Mouse (Mus musculus) ovary, postnatal 14 days (tissue): ENCODE measurements around the gene Zbtb16.

Experiments used
- DNase-seq: peaks from one replicate; pipeline ENCODE4 v3.0.0; 2022; ENCODE audit warnings: low spot score

Zbtb16 gene

GRCm38 (mm10) chr9:48835631-48836565 lies at the start of gene Zbtb16:
Gene Zbtb16 (minus strand): TSS chr9:48836222.
- DNase-seq = peak; percentile 66

DNA sequence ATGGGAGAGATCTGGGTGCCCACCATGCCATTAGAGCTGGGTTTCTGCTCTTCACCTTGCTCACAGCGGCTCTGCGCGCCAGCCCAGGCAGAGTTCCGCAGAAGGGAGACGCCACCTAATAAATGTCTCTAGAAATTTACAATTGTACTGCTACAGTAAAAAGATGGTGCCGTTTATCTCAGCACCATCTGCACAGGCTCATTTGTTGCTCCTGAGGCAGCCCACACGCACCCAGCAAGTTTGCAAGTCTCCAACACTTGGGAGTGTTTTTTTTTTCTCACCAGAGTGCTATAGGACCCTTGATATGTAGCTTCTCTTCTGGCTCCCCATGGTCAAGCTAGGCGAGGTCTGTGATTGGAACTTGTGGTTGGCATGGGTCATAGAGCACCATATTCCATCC lies 36.9 kb upstream of the Zbtb16 start:
- no peak for DNase-seq

DNA sequence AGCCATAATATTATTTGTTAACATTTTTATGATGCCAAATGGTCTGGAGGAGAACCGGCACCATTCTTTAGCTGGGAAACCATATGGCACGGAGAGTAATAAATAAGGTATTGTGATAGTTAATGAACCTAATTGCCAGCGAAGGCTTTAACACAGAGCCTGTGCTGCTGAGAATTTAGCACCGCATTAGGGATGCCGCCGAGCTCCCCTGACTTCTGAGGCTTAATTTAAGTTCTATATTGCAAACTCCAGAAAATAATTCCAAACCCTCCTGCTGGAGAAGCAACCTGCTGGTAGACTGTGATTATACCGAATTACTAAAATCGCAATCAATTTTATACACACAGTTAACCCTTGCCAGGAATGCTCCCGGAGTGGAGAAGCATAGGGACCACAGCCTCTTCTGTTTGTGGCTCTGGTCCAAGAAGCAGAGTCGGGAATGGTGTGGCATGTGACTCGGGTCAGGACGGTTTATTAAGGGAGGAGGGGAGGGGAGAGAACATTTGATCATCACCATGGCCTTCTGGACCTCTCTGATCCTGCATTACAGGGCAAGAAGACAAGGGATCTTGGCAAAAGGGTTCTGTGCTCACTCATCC lies 30.6 kb upstream of the Zbtb16 start:
- no peak for DNase-seq

DNA sequence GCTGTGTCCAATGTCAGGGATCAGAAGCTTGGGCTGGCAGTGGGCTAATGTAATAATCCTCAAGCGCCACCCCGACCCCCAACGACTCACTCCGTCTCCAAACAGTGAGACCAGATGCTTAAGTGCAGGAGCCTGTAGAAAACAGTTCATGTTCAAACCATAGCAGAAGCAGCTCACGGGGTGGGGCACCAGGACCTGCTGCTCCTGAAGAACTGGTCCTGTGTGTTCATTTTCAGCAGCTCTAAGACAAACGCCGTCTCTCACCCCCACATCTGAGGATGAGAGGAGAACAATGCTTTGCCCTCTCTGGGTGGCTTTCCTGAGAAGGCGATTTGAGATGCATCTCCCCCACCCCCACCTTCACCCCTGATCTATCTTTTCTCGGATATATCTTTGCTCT lies 29.2 kb upstream of the Zbtb16 start:
- no peak for DNase-seq

- no peak for DNase-seq
Observed at GRCm38 (mm10) chr9:48861481-48861880, 25.5 kb upstream of the Zbtb16 start.

GRCm38 (mm10) chr9:48860526-48860845 lies 24.5 kb upstream of the Zbtb16 start:
- DNase-seq = peak; percentile 65

DNA sequence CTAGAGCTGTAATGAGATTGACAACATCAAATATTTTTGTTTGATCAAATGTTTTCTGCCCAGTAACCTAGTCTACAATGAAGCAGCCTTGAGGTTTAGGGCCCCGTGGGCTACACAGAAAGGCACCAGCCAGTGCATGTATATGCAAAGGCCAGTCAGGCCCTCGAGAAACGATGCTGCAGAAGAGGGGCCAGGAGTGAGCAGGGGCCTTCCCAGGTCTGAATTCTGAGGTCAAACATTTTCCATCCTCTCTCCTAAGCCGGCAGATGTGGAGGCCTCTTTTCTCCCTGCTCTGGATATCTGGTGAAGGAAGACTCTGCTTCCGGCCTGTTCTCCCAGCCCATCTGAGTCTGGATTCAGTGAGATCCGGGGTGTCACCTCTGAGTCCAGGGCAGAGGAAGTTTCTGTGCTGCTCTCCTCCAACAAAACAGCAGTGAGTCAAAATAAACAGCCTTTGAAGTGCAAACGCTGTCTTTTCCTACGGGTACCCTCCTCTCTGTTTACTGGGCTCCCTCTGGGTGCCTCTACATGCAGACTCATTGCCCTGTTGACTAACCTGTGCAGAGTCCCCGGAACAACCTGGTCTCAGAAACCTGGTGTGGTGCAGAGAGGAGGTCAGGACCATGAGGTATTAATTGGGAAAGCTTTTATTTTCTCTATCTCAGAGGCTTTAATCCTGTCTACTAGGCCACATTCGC lies 24.0 kb upstream of the Zbtb16 start:
- no peak for DNase-seq

DNA sequence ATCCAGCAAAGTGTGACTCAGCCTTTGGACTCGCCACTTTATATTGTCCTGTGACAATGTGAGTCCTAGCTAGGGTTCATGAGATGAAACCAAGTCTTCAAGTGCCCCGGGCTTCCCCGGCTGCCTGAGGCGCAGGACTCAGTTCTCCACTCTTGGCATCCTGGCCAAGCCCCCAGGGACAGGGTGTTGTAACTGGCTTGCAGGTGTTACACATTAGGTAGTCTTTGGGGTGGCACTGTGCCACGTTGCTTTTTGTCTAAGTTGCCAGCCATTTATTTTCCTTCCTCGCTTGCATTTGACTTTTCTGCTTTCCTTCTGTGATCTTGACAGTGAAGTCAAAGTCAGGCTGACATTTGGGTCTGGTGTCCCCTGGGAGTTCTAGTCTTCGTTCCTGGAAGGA lies 21.9 kb upstream of the Zbtb16 start:
- DNase-seq = no peak

- no peak for DNase-seq
Observed at GRCm38 (mm10) chr9:48856240-48856639, 20.2 kb upstream of the Zbtb16 start.

GRCm38 (mm10) chr9:48849531-48849930 lies 13.5 kb upstream of the Zbtb16 start:
- DNase-seq = no peak

DNA sequence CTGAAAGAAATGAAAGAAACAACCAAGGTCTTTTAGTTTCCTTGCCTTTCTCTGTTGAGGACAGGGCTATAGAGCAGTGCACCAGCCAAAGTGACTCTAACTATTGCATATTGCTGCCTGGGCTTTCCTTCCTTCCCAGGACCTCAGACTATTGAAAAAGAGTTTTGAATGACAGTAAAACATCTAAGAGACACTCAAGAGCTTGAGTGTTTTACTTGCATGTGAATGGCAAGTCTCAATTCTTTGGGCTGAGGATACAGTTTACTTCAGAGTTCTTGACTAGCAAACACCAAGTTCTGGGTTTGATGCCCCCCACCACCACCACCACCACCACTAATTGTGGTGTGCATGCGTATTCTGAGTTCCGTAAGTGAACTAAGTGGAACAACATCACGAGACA lies 3.5 kb upstream of the Zbtb16 start:
- no peak for DNase-seq

GRCm38 (mm10) chr9:48838346-48838745 lies 2.3 kb upstream of the Zbtb16 start:
- DNase-seq = no peak

GRCm38 (mm10) chr9:48837181-48837580 lies 1.2 kb upstream of the Zbtb16 start:
- no peak for DNase-seq

DNA sequence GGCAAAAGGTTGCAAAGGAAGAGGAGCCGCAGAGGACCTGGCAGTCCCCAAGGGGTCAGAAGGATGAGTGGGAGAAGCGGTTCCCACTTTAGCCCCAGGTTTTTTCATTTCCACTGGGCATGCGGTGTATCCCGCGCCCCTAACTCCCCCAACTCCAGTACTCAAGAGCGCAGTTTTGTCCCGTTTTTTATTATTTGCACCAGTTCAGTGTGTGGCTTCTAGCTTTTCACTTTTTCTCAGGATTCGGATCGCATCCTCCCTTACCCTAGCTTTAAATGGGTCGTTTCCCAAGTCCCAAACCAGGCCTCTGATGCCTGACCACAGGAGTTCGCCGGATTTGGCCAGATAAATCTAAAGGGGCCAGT lies 526 bp upstream of the Zbtb16 start:
- no peak for DNase-seq

DNA sequence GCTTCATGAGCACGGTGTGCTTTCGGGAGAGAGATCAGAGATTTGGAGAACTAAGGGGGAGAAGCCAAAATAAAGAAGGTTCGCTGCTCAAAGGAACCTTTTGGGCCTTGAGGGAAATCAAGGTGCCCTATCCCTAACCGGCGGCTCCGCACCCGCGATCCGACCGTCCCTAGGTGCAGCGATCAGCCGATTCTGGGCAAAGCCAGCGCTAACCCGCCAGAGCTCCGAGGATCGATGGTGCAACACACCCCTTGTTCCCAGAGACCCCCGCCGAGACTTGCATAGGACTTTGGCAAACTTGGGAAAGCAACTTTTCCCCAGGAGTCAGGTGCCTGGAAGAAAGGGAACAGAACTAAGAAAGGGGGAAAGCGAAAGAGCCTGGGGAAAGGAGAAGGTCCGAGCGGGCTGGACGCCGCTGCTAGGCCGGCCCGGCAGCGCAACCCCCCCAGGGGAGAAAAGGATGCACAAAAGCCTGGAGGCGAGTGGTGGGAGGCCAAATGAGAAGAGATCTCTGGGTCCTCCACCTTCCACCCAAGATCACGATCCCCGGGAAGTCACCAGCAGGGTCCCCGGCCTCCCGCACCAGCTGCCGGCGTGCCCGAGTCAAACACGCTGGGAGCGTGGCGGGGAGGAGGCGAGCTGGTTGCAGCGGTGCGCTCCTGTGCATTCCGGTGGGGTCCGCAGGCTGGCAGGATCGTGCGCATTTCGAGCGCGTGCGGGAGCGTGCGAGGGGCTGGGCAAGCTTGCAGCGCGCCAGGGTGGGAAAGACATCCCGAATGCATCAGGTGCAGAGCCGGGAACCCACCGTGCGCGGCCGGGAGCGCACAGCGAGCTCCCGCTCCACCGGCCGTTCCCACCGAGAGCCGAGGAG lies 1.2 kb downstream of the Zbtb16 start:
- DNase-seq = peak; percentile 15

- no peak for DNase-seq
Observed at GRCm38 (mm10) chr9:48834006-48834405, 2.0 kb downstream of the Zbtb16 start.

DNA sequence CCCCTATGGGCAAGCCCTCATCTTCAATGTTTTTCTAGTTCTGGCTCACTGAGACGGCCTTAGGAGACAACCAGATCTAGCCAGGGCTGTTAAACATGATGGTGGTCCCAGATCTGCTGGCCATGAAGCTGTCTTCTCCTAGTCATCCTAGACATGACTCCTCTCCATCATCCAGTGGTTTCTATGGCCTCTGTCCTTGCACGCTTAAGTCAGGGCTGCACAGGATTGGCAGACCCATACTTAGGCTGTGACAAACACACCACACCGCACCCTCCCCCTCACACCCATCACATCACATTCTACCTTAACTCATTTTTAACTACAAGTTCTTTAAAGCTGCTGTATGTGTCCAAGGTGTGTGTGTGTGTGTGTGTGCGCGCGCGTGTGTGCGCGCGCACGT lies 2.5 kb downstream of the Zbtb16 start:
- DNase-seq = no peak

- DNase-seq = no peak
Observed at GRCm38 (mm10) chr9:48832473-48833100, 3.4 kb downstream of the Zbtb16 start.

- DNase-seq = no peak
Observed at GRCm38 (mm10) chr9:48831560-48832460, 4.2 kb downstream of the Zbtb16 start.

DNA sequence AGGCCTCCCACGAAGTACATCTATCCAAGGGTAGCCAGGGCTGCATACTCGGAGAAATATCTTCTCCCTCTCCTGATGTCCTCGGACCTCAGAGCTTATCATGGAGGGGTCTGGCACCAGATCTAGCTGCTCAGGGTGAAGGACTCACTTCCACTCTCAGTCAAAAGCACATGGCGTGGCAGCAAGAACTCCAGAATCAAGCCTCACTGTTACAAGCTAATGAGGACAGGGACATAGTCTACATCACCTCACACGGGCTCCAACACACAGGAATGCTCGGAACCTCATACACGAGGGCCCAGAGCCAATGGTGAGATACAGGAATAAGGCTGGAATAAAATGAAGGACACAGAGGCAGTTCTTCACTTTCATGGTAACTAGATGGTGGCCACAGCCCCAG lies 7.2 kb downstream of the Zbtb16 start:
- no peak for DNase-seq
